Mouse (Mus musculus): ENCODE measurements around the gene Tex13a.

Tex13a gene

DNA sequence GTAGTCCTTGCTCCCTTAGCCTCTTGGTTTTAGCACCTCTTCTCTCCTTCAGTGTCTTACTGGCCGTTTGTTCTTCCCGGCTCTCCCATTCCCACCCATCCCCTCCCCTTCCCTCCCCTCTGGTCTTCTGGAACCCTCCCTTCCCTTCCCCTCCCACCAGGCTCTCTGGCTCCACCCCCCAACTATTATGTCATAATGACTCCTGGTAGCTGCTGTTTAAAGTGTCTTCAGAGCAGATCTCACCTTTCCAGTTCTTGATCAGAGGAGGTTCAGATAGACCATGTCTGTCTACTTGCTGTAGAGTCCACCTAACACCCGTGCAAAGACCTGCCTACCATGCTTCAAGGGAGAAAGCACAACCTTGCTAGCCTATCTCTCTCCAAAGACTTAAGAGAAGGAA lies at the start of gene Tex13a:
Tex13a (minus strand) TSS at position 101 of the 400 bp plus-strand sequence.
- DNase-seq = no peak

DNA sequence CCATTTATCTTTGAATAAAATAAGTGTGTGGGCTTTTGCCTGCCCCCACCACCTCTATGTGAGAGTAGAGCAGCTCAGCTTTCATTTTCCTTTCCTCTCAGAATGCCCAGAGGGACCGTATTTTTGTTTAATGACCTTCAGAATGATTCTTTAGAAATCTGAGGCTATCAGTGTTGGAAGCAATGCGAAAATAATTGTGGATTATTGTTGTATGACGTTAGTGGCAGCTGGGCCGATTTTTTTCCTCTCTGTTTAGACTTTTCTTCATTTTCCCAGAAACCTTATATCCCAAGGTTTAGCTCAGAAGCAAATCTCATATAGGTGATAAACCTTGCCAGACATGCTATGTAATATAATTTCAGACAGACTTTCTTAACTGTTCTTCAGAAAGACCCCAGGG lies 25.2 kb upstream of the Tex13a start:
- DNase-seq = no peak

DNA sequence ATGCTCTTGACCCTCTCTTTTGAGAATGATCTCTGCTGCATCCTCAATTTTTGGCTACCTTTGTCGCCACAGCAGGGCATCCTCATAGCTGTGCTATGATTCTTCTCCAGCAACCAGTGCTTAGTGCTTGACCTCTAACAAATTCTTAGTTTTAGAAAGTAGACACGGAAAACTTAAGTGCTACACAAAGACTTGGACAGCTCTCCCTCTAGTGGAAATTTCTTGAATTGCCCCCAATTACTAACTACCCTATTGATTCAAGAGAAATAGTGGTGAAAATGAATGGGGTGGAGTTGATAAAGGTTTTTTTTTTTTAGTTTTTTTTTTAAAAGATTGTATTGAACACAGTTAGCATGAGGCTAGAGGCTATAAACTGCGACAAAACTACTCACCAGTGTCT lies 39.2 kb downstream of the Tex13a start:
- DNase-seq = no peak
